Mouse (Mus musculus): ENCODE results near the gene Btbd11. TPM values are rescaled to one million over a fixed set of nuclear protein-coding genes. Genes with fewer than 3 reads are reported as not detected.

Btbd11 gene
- polyA plus RNA-seq, 1 experiment from 2014 or later = 7.1 TPM

DNA sequence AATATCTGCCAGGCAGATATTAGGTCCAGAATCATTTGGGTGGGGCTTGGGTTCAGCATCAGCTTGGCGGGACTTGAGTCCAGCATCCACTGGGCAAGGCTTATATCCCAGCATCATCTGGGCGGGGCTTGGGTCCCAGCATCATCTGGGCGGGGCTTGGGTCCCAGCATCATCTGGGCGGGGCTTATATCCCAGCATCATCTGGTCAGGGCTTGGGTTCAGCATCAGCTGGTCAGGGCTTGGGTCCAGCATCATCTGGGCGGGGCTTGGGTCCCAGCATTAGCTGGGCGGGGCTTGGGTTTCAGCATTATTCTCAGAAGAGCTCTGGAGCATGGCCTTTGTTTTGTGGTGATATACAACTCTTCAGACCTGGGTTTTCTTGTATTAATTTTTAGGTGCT, 6.4 kb downstream of the Btbd11 start:
- Histone ChIP-seq H3K27me3 (replicated peaks; ENCODE audit: control insufficient read depth, insufficient read depth, low read length) (0 out of 2 replicates have a peak, but pooled peaks cover 4% of the 10 kb centered on the region), H3K9ac (ENCODE audit: low read length) (no peak overlapping the region), H3K27ac (ENCODE audit: low read depth, low read length) (no peak overlapping the region), H3K4me3 (ENCODE audit: low read depth, low read length) (no peak overlapping the region), H3K4me2 (ENCODE audit: low read length) (no peak overlapping the region), H3K9me3 (replicated peaks; ENCODE audit: control insufficient read depth, low read length) (no peaks in the 10 kb centered on the region), H3K4me1 (ENCODE audit: control insufficient read depth, insufficient read depth, low read length) (peaks cover 12% of the 10 kb centered on the region), H3K36me3 (ENCODE audit: control insufficient read depth, insufficient read depth, low read length) (no peaks in the 10 kb centered on the region)
- DNase-seq (ENCODE audit: low spot score) = no peak
- 67% methylated on average over 6 of the region's 6 CpGs for whole genome bisulfite sequencing
- no peak for ATAC-seq

DNA sequence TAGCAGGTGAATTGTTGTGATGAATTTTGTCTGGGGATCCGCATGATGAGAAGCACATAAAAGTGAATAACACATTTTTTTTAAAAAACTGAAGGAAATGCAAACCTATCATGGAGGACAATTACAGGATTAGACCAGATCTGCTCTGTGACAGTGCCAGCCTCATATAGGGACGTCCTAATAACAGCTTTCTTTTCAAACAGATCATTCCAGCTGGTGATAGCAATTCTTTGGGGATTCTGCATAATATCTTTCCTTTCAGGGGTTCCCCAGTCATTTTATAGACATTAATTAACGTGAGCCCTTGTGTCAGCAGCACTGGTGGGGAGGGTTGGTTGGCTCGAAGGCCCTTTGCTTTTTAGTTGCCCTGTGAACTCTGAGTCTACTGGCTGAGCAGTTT, 7.9 kb downstream of the Btbd11 start:
- H3K4me2 ChIP-seq (ENCODE audit: low read length) = no peak overlapping the region
- H3K9me3 ChIP-seq (replicated peaks; ENCODE audit: control insufficient read depth, low read length) = no peaks in the 10 kb centered on the region
- H3K4me1 ChIP-seq (ENCODE audit: control insufficient read depth, insufficient read depth, low read length) = peaks cover 10% of the 10 kb centered on the region
- no peaks in the 10 kb centered on the region for H3K36me3 ChIP-seq (ENCODE audit: control insufficient read depth, insufficient read depth, low read length)
- no peak overlapping the region for H3K9ac ChIP-seq (ENCODE audit: low read length)
- DNase-seq (ENCODE audit: low spot score) = peak; percentile 19
- H3K27ac ChIP-seq (ENCODE audit: low read depth, low read length) = no peak overlapping the region
- H3K27me3 ChIP-seq (replicated peaks; ENCODE audit: control insufficient read depth, insufficient read depth, low read length) = no peaks in the 10 kb centered on the region
- 39% methylated on average over 4 of the region's 4 CpGs for WGBS
- ATAC-seq = no peak
- H3K4me3 ChIP-seq (ENCODE audit: low read depth, low read length) = no peak overlapping the region

DNA sequence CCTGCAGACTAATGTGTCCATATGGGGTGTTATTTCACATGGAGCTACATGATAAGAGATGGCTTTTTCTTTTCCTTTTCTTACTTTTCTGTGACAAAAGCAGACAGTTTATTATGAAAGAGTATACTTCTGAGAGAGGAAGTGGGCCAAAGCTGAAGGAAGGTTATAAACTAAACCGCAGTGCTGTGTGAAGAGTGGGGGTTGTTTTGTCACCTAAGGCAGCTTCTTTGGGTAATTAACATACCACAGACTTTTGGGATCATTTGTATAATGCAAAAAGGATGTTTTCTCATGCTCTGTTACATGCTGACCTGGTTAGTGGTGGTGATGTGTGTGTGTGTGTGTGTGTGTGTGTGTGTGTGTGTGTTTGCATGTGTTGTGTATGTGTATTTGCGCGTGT, 24.5 kb downstream of the Btbd11 start:
- ATAC-seq (no peak), DNase-seq (ENCODE audit: low spot score) (no peak)
- Histone ChIP-seq H3K36me3 (ENCODE audit: control insufficient read depth, insufficient read depth, low read length) (no peaks in the 10 kb centered on the region), H3K9ac (ENCODE audit: low read length) (no peak overlapping the region), H3K4me2 (ENCODE audit: low read length) (no peak overlapping the region), H3K4me3 (ENCODE audit: low read depth, low read length) (no peak overlapping the region), H3K9me3 (replicated peaks; ENCODE audit: control insufficient read depth, low read length) (no peaks in the 10 kb centered on the region), H3K4me1 (ENCODE audit: control insufficient read depth, insufficient read depth, low read length) (no peaks in the 10 kb centered on the region), H3K27ac (ENCODE audit: low read depth, low read length) (no peak overlapping the region), H3K27me3 (replicated peaks; ENCODE audit: control insufficient read depth, insufficient read depth, low read length) (no peaks in the 10 kb centered on the region)
- 91% methylated on average over 3 of the region's 3 CpGs for WGBS

GRCm38 (mm10) chr10:85420851-85421628, 34.4 kb downstream of the Btbd11 start:
- H3K4me3 ChIP-seq (ENCODE audit: low read depth, low read length) = no peak overlapping the region
- H3K4me2 ChIP-seq (ENCODE audit: low read length) = no peak overlapping the region
- no peaks in the 10 kb centered on the region for H3K27me3 ChIP-seq (replicated peaks; ENCODE audit: control insufficient read depth, insufficient read depth, low read length)
- no peaks in the 10 kb centered on the region for H3K4me1 ChIP-seq (ENCODE audit: control insufficient read depth, insufficient read depth, low read length)
- no peak overlapping the region for H3K27ac ChIP-seq (ENCODE audit: low read depth, low read length)
- H3K36me3 ChIP-seq (ENCODE audit: control insufficient read depth, insufficient read depth, low read length) = no peaks in the 10 kb centered on the region
- WGBS = 61% methylated on average over 15 of the region's 15 CpGs
- DNase-seq (ENCODE audit: low spot score) (peak; percentile 35), ATAC-seq (no peak)
- H3K9ac ChIP-seq (ENCODE audit: low read length) = no peak overlapping the region
- no peaks in the 10 kb centered on the region for H3K9me3 ChIP-seq (replicated peaks; ENCODE audit: control insufficient read depth, low read length)

- DNase-seq (ENCODE audit: low spot score) (no peak), ATAC-seq (no peak)
- H3K27me3 ChIP-seq (replicated peaks; ENCODE audit: control insufficient read depth, insufficient read depth, low read length) = no peaks in the 10 kb centered on the region
- no peak overlapping the region for H3K27ac ChIP-seq (ENCODE audit: low read depth, low read length)
- H3K4me1 ChIP-seq (ENCODE audit: control insufficient read depth, insufficient read depth, low read length) = no peaks in the 10 kb centered on the region
- H3K36me3 ChIP-seq (ENCODE audit: control insufficient read depth, insufficient read depth, low read length) = no peaks in the 10 kb centered on the region
- no peaks in the 10 kb centered on the region for H3K9me3 ChIP-seq (replicated peaks; ENCODE audit: control insufficient read depth, low read length)
- no peak overlapping the region for H3K4me3 ChIP-seq (ENCODE audit: low read depth, low read length)
- 77% methylated on average over 4 of the region's 4 CpGs for WGBS
- no peak overlapping the region for H3K9ac ChIP-seq (ENCODE audit: low read length)
- no peak overlapping the region for H3K4me2 ChIP-seq (ENCODE audit: low read length)
Observed at GRCm38 (mm10) chr10:85421629-85422012, 35.0 kb downstream of the Btbd11 start.

- DNase-seq (ENCODE audit: low spot score) = no peak
Observed at GRCm38 (mm10) chr10:85425756-85426155, 39.1 kb downstream of the Btbd11 start.

GRCm38 (mm10) chr10:85437217-85437616, 50.6 kb downstream of the Btbd11 start:
- no peaks in the 10 kb centered on the region for H3K4me1 ChIP-seq (ENCODE audit: control insufficient read depth, insufficient read depth, low read length)
- DNase-seq (ENCODE audit: low spot score) (no peak), ATAC-seq (no peak)
- no peaks in the 10 kb centered on the region for H3K36me3 ChIP-seq (ENCODE audit: control insufficient read depth, insufficient read depth, low read length)
- no peaks in the 10 kb centered on the region for H3K9me3 ChIP-seq (replicated peaks; ENCODE audit: control insufficient read depth, low read length)
- H3K9ac ChIP-seq (ENCODE audit: low read length) = no peak overlapping the region
- no peak overlapping the region for H3K4me3 ChIP-seq (ENCODE audit: low read depth, low read length)
- H3K27me3 ChIP-seq (replicated peaks; ENCODE audit: control insufficient read depth, insufficient read depth, low read length) = no peaks in the 10 kb centered on the region
- H3K4me2 ChIP-seq (ENCODE audit: low read length) = no peak overlapping the region
- H3K27ac ChIP-seq (ENCODE audit: low read depth, low read length) = no peak overlapping the region
- WGBS = 90% methylated on average over 3 of the region's 3 CpGs

More at GRCm38 (mm10) chr10:85425756-85426155, 39.1 kb downstream of the Btbd11 start:
- H3K27ac ChIP-seq (ENCODE audit: low read depth, low read length) = no peak overlapping the region
- WGBS = 82% methylated on average over 2 of the region's 2 CpGs
- no peak overlapping the region for H3K4me2 ChIP-seq (ENCODE audit: low read length)
- ATAC-seq = no peak
- H3K4me3 ChIP-seq (ENCODE audit: low read depth, low read length) = no peak overlapping the region
- no peak overlapping the region for H3K9ac ChIP-seq (ENCODE audit: low read length)
- no peaks in the 10 kb centered on the region for H3K36me3 ChIP-seq (ENCODE audit: control insufficient read depth, insufficient read depth, low read length)
- H3K4me1 ChIP-seq (ENCODE audit: control insufficient read depth, insufficient read depth, low read length) = no peaks in the 10 kb centered on the region
- H3K27me3 ChIP-seq (replicated peaks; ENCODE audit: control insufficient read depth, insufficient read depth, low read length) = no peaks in the 10 kb centered on the region
- no peaks in the 10 kb centered on the region for H3K9me3 ChIP-seq (replicated peaks; ENCODE audit: control insufficient read depth, low read length)

- no peaks in the 10 kb centered on the region for H3K27me3 ChIP-seq (replicated peaks; ENCODE audit: control insufficient read depth, insufficient read depth, low read length)
- 86% methylated on average over 3 of the region's 3 CpGs for WGBS
- peaks cover 3% of the 10 kb centered on the region; the same call in 1 of the 2 replicates for H3K4me1 ChIP-seq (ENCODE audit: control insufficient read depth, insufficient read depth, low read length)
- H3K36me3 ChIP-seq (ENCODE audit: control insufficient read depth, insufficient read depth, low read length) = no peaks in the 10 kb centered on the region
- no peak overlapping the region for H3K4me2 ChIP-seq (ENCODE audit: low read length)
- H3K9ac ChIP-seq (ENCODE audit: low read length) = no peak overlapping the region
- ATAC-seq (no peak), DNase-seq (ENCODE audit: low spot score) (no peak)
- H3K9me3 ChIP-seq (replicated peaks; ENCODE audit: control insufficient read depth, low read length) = no peaks in the 10 kb centered on the region
- no peak overlapping the region for H3K27ac ChIP-seq (ENCODE audit: low read depth, low read length)
- no peak overlapping the region for H3K4me3 ChIP-seq (ENCODE audit: low read depth, low read length)
Observed at GRCm38 (mm10) chr10:85443371-85443770, 56.8 kb downstream of the Btbd11 start.

GRCm38 (mm10) chr10:85445891-85446290, 59.3 kb downstream of the Btbd11 start:
- WGBS = 92% methylated on average over 3 of the region's 3 CpGs
- Histone ChIP-seq H3K4me3 (ENCODE audit: low read depth, low read length) (no peak overlapping the region), H3K27ac (ENCODE audit: low read depth, low read length) (no peak overlapping the region), H3K9ac (ENCODE audit: low read length) (no peak overlapping the region), H3K36me3 (ENCODE audit: control insufficient read depth, insufficient read depth, low read length) (no peaks in the 10 kb centered on the region), H3K4me2 (ENCODE audit: low read length) (no peak overlapping the region), H3K9me3 (replicated peaks; ENCODE audit: control insufficient read depth, low read length) (no peaks in the 10 kb centered on the region), H3K27me3 (replicated peaks; ENCODE audit: control insufficient read depth, insufficient read depth, low read length) (no peaks in the 10 kb centered on the region), H3K4me1 (ENCODE audit: control insufficient read depth, insufficient read depth, low read length) (peaks cover 3% of the 10 kb centered on the region; the same call in 1 of the 2 replicates)
- ATAC-seq (no peak), DNase-seq (ENCODE audit: low spot score) (no peak)
